In genomic region chr3:53854831-53855230, GRCm38 (mm10) we compare ENCODE assay signal across 25 mouse cellular contexts. TPM values are rescaled to one million over a fixed set of nuclear protein-coding genes. Genes with fewer than 3 reads are reported as not detected.
DNase-seq lines count a peak whose midpoint lies in the region; ATAC-seq and TF ChIP-seq lines count a peak whose summit lies in the region.
"Had no signal": no experiment of that assay in that cellular context is flagged by ENCODE, and none has a peak within 500 bp of the region (broad histone marks: within the 10 kb centered on the region; RNA-seq: fewer than 3 reads in every experiment).

No protein-coding gene starts in this region.

- no peaks in the 10 kb centered on the region for H3K36me3 ChIP-seq in midbrain, embryonic 11.5 days (ENCODE audit: control insufficient read depth, insufficient read depth, low read length)
- H3K36me3 ChIP-seq in midbrain, postnatal 0 days (ENCODE audit: insufficient read depth, low read length): peaks cover 18% of the 10 kb centered on the region; the same call in 1 of the 2 replicates

- no peak overlapping the region for H3K4me2 ChIP-seq in midbrain, embryonic 11.5 days
- H3K4me2 ChIP-seq in midbrain, postnatal 0 days (ENCODE audit: low read depth, low read length, poor library complexity, severe bottlenecking): no peak overlapping the region

- H3K4me1 ChIP-seq in midbrain, embryonic 11.5 days (ENCODE audit: control insufficient read depth, insufficient read depth, low read length): no peaks in the 10 kb centered on the region
- no peaks in the 10 kb centered on the region for H3K4me1 ChIP-seq in midbrain, postnatal 0 days (ENCODE audit: insufficient read depth, low read length)

- no peak overlapping the region for H3K27ac ChIP-seq in midbrain, embryonic 11.5 days (ENCODE audit: low read depth, low read length)
- no peak overlapping the region for H3K27ac ChIP-seq in midbrain, postnatal 0 days (ENCODE audit: low read depth, low read length)

- no peak for ATAC-seq in midbrain, embryonic 11.5 days (ENCODE audit: low FRiP score)
- ATAC-seq in midbrain, postnatal 0 days (ENCODE audit: low FRiP score): no peak
- ATAC-seq: activated CD4-positive, CD25-positive, alpha-beta regulatory T cell, adult 4 months; CD4-positive, CD25-positive, alpha-beta regulatory T cell, adult 4 months; Patski had no signal

- TF ChIP-seq CTCF in midbrain, postnatal 0 days (IDR thresholded peaks at IDR 0.05): no peak

- no peaks in the 10 kb centered on the region for H3K9me3 ChIP-seq in midbrain, embryonic 11.5 days (ENCODE audit: control insufficient read depth, low read length)
- no peaks in the 10 kb centered on the region for H3K9me3 ChIP-seq in midbrain, postnatal 0 days (ENCODE audit: low read length)
- H3K9me3 ChIP-seq: G1E had no signal

- 89% methylated on average over 3 of the region's 3 CpGs for WGBS in midbrain, embryonic 11.5 days
- 91% methylated on average over 3 of the region's 3 CpGs for WGBS in midbrain, postnatal 0 days

- peak; percentile 77 for DNase-seq in heart, adult 11 months
- no peak for DNase-seq in heart, postnatal 14 days
- peak; percentile 76 for DNase-seq in midbrain, embryonic 11.5 days (ENCODE audit: low spot score, missing footprints)
- DNase-seq in midbrain, postnatal 0 days (ENCODE audit: low spot score): no peak
- DNase-seq: adrenal gland, adult 2 months; adrenal gland, adult 8-10 months; adrenal gland, postnatal 10 days; adrenal gland, postnatal 14 days; adrenal gland, postnatal 25 days; adrenal gland, postnatal 36 days; B cell, adult 2 months; cerebellum, adult 11 months; cerebellum, adult 11-12 months; cerebellum, adult 18-20 months had no signal

- no peak overlapping the region for H3K4me3 ChIP-seq in midbrain, embryonic 11.5 days (ENCODE audit: low read depth, low read length)
- H3K4me3 ChIP-seq in midbrain, postnatal 0 days (ENCODE audit: low read depth, low read length): no peak overlapping the region

- intact Hi-C loops in heart, postnatal 14 days (cut with DNase I): no loop called here

- H3K27me3 ChIP-seq in midbrain, embryonic 11.5 days (ENCODE audit: control insufficient read depth, insufficient read depth, low read length): no peaks in the 10 kb centered on the region
- no peaks in the 10 kb centered on the region for H3K27me3 ChIP-seq in midbrain, postnatal 0 days (ENCODE audit: insufficient read depth, low read length)
- H3K27me3 ChIP-seq: CH12.LX, Patski had no signal

- no peak overlapping the region for H3K9ac ChIP-seq in midbrain, embryonic 11.5 days (ENCODE audit: low read length)
- no peak overlapping the region for H3K9ac ChIP-seq in midbrain, postnatal 0 days (replicated peaks; ENCODE audit: low read length, poor library complexity, severe bottlenecking)

RNA-seq across cellular contexts. Expression of gene Ufm1, which starts 8.8 kb away (rescaled TPM):
- total RNA-seq in heart, postnatal 14 days (2021): 10 to 100 TPM; 43.8 to 56.9 TPM
- 105 and 109 TPM in 2 replicates for polyA plus RNA-seq in midbrain, embryonic 11.5 days (2014; fragmentation: Nextera tagmentation; extraction: Ambion mirVana)
- 28.1 and 33.1 TPM in 2 replicates for total RNA-seq in midbrain, postnatal 0 days (2014; rRNA removed)
- polyA plus RNA-seq in midbrain, postnatal 0 days (2015; fragmentation: Nextera tagmentation; extraction: Ambion mirVana): 73.7 and 83.4 TPM in 2 replicates

RNA-seq across cellular contexts. Expression of gene Gm10985, which starts 9.9 kb away (rescaled TPM):
- total RNA-seq in heart, postnatal 14 days (2021): not detected
- not detected in 2 replicates for polyA plus RNA-seq in midbrain, embryonic 11.5 days (2014; fragmentation: Nextera tagmentation; extraction: Ambion mirVana)
- total RNA-seq in midbrain, postnatal 0 days (2014; rRNA removed): not detected in 2 replicates
- polyA plus RNA-seq in midbrain, postnatal 0 days (2015; fragmentation: Nextera tagmentation; extraction: Ambion mirVana): not detected in 2 replicates
- total RNA-seq: adrenal gland, adult 18-20 months; adrenal gland, adult 2 months; adrenal gland, adult 8-10 months; adrenal gland, postnatal 10 days; adrenal gland, postnatal 14 days; adrenal gland, postnatal 25 days; adrenal gland, postnatal 36 days; adrenal gland, postnatal 4 days; CH12.LX; ES-E14; G1E; MEL had no signal
- polyA plus RNA-seq: activated CD4-positive, CD25-positive, alpha-beta regulatory T cell, adult 4 months; adrenal gland, adult 2 months; brain, embryonic 14.5 days; C2C12; CD4-positive, CD25-positive, alpha-beta regulatory T cell, adult 4 months; G1E; Patski had no signal

Comparison
In these comparisons a context has a peak if more than half of its experiments do, and no peak if none do; other contexts are left out.
1. DNase-seq: peak in heart, adult 11 months (single experiment) and midbrain, embryonic 11.5 days (single experiment); none in heart, postnatal 14 days (0 of 2) and midbrain, postnatal 0 days (single experiment).